Mouse (Mus musculus): ENCODE data around the gene Fgfr3.

The Fgfr3 gene

GRCm38 (mm10) chr5:33721541-33722265 lies at the start of gene Fgfr3:
Gene Fgfr3, plus strand, starts transcription at chr5:33721674.
- peak; percentile 75 for DNase-seq (ENCODE audit: low spot score)

GRCm38 (mm10) chr5:33674439-33674838 lies 47.0 kb upstream of the Fgfr3 start:
- DNase-seq (ENCODE audit: low spot score), result no peak

DNA sequence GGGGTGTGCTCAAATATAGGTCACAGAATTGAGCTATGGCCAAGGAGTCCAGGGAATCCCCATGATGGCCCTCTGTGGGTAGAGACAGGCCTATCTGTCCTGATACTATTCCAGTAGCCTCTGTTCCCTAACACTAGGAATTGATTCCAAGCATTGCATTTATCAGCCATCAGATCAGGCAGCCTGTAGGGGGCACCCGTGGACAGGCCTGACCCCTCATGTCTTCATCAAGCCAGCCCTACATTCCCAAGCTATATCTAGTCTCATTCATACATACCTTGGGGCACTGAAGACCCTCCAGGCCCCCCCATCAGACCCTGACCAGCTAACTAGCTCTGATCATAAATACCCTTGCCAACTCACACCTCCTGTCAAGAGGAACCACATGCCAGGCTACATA lies 45.5 kb upstream of the Fgfr3 start:
- no peak for DNase-seq (ENCODE audit: low spot score)

DNA sequence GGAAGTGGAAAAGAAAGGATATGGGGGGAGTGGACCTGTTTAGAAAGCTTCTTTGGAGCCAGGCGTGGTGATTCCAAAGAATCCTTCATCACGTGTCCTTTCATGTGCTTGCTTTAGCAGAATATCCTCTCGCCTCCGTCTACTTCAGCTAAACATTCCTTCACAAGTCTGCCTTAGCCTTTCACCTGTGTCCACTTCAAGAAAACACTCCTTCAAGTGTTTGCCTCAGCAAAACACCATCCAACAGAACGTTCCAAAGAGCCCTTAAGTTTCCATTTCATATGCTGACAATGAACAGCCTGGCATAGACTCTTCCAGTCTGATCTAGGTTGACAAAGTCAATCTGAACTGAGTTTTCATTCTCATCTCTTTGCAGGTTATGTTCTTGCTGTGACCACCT lies 43.2 kb upstream of the Fgfr3 start:
- no peak for DNase-seq (ENCODE audit: low spot score)

- DNase-seq (ENCODE audit: low spot score), result no peak
Measured at GRCm38 (mm10) chr5:33681044-33681443, 40.4 kb upstream of the Fgfr3 start.

DNA sequence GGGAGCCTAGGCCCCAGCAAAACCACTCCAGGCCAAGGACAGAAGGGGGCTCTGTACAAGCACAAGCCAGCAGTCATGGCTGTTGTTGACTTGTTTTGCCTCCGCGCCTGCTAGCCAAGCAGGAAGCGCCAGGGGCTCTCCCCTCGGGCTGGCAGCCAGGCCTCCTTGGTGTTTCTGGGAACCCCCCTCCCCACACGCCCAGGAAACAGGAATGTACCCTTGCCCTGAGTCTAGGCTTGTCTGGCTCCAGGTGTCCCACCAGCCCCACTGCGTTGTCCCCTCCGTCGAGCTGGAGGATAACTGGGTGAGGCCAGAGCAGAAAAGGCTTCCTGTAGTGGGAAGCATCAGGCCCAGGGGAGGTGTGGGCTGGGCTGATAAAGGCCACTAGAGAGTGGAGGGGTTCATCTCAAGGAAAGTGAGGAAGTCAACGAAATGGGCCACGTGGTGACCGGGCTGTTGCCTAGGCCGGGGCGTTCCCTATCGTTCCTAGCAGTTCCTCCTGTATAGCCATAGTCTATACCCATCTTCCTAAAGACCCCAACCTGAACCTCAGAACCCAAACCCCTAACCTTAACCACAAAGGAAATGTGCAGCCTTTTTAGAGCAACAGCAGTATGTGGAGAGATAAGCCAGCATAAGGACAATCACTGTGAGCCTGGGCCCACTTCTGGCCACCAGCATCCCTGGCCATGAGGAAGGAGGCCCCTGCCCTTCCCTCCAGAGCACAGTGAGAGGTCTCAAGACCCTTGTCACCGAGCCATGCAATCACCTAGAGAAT lies 39.7 kb upstream of the Fgfr3 start:
- DNase-seq (ENCODE audit: low spot score), result no peak

DNA sequence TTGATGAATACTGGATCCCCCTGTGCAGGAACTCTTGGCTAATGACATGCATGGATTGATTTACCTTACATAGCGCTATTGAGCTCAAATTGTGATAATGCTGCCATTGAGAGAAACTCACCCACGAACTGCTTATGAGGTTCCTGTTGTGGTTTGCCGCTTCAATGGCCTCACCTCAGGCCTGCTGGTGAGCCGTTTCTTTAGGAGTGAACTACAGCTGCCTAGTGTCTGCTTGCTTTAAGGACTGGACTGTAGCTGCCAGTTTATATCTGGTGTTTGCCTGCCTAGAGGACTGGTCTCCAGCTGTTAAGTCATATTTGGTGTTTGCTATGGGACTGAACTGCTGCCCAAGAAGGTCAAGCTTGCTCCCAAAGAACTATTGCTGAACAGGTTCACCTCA lies 38.5 kb upstream of the Fgfr3 start:
- no peak for DNase-seq (ENCODE audit: low spot score)

DNA sequence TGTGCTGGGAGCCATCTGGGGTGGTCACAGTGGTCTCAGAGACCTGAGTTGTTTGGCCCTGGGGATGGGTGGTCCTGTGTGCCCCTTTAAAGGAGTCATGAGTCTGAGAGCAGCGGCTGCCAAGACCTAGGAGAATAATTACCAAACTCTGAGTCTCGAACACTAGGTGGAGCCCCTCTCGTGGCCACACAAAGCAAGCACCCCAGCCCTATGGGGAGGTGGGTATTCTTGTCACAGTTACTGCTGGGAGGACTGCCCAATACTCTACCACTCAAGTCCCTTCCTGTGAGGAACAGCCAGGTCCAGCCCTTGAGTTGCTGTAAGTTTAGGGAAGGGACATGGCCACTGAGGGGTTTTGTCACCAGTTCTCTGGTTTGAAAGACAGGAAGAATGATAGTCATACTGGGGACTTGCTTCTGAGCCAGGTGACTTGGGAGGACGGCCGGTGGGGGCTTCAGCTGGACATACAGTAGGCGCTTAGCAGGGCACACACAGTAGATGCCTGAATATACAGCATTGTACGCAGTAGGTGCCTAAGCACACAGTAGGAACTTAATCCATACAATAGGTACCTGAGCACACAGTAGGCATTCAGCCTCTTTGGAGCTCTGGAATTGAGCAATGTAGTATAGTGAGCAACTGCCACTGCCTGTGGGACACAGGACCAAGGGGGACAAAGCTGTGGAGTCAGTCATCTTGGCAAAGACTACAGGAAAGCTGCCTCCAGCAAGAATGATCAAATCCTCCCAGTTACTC lies 37.4 kb upstream of the Fgfr3 start:
- DNase-seq (ENCODE audit: low spot score), result peak; percentile 46

GRCm38 (mm10) chr5:33684932-33685331 lies 36.5 kb upstream of the Fgfr3 start:
- no peak for DNase-seq (ENCODE audit: low spot score)

DNA sequence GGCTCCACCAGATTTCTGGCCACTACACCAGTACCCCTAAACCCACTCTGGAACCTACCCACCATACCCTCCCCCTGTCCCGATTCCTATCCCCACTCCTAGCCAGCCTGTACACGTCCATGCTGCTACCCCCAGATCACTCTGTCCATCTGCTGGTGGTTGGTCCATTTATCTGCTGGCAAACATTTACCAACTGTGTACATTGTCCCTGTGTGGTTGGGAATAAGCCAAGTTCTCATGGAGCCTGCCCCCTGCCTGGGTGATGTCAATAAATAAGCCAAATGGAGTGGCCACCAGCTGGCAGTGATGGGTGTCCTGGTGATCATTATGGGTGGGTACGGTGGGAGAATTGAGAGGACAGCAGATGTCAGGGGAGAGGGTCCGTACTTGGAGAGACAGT lies 34.3 kb upstream of the Fgfr3 start:
- DNase-seq (ENCODE audit: low spot score), result no peak

DNA sequence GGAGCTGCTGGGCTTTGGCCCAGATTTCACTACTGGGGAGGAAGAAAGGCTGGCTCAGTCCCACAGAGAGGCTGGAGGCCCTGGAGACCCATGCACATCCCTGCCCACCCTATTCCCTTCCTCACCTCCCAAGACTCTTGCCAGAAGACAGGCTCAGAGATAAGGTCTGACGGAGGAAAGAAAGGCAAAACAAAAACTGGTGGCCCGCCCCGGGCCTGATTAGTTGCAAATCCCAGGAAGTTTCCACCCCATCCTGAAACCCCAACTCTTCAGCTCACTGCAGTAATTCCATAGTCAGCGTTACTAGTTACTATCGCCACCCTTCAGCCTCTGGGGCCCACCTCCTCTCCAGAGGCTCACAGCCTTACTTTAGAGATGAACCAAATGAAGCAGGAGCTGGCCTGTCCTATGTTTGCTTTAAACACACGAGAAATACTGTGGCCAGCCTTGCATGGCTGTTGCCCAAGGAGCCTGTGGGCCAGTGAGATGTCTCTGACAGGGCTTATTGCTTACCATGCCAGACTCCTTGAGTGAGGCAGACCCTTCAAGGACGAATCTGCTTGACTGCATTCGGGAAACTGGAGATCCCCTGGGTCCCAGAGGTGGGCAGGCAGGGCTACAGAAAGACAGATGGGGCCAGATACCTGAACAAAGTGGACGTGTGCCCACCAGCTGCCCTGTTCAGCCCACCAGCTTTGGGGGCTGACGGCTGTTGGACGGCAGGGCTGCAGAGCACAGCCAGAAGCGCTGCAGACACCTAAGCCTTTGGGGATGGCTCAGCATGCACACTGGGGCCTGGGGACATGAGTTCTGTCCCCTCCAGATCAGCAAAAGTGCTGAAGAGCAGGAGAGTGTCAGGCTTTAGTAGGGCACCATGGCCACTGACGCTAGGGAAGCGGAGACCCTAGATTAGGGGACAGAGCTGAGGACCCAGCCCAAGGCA lies 32.9 kb upstream of the Fgfr3 start:
- DNase-seq (ENCODE audit: low spot score), result no peak

DNA sequence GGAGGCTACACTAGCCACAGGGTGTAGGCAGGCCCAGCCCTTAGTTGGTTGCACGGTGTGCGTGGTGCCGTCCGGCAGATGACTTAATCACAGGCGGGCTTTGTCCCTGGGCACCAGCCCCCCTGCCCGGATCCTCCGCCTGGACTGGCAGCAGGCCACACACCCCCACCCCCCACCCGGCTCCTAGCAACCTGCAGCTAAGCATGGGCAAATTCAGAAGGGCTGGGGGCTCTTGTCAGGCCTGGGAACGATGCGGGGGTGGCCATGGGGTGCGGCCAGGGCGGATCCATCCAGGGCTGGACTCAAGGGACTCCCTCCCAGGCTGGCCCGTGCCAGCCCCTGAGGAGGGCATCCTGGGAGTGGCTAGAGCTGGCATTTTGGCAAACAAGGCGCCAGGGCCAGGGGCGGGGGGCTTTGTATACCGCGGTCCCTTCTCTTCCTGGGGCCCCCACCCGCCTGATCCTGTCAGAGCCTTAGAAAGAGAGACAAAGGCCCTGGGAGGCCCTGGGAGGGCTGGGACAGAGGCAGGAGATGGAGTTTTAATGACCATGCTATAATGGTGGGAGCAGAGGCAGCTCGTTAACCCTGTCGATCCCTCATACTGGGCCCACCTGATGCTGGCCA lies 32.1 kb upstream of the Fgfr3 start:
- no peak for DNase-seq (ENCODE audit: low spot score)

GRCm38 (mm10) chr5:33689852-33690645 lies 31.4 kb upstream of the Fgfr3 start:
- no peak for DNase-seq (ENCODE audit: low spot score)

GRCm38 (mm10) chr5:33692393-33692792 lies 29.1 kb upstream of the Fgfr3 start:
- DNase-seq (ENCODE audit: low spot score), result peak; percentile 50

GRCm38 (mm10) chr5:33694461-33694847 lies 27.0 kb upstream of the Fgfr3 start:
- no peak for DNase-seq (ENCODE audit: low spot score)

DNA sequence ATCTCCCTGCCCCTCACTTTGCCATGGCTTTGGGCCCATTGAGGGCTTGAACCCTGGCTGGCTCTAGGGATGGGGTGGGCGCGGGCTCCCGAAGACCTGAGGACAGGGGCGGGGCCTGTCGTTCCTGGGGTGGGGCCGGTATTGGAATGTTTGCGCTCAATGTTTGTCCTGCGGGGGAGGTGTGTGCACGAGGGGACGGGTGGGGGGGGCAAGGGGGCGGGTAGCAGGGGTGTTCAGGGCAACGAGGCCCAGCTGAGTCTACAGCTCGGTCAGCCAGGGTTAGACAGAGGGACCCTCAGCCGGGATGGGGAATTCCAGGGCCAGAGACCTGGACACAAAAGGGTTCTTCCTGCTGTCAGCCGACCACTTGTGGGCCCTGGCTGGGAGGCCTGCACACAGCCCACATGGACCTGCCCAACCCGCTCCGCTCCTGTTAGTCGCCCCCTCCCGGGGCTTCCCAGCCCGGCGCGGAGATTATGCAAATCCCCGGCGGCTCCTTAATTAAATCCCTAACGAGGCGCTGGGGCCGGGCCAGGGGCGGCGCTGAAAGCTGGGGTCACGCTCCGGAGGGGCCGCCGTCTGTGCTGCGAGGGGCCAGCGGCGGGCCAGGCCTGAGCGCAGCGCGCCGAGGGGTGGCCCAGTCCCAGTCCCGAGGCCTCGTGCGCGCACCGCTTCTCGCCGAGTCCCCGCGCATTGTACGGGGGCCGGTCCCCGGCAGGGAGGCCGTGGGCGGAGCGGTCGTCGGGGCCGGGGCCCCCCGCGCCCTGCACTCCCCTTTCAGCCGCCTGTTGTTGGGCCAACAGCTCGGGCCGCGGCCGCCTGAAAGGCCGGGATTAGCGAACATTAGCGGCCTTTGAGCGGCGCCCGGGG lies 26.4 kb upstream of the Fgfr3 start:
- peak; percentile 48 for DNase-seq (ENCODE audit: low spot score)

GRCm38 (mm10) chr5:33695718-33696121 lies 25.8 kb upstream of the Fgfr3 start:
- DNase-seq (ENCODE audit: low spot score), result no peak

GRCm38 (mm10) chr5:33696430-33696829 lies 25.0 kb upstream of the Fgfr3 start:
- peak; percentile 39 for DNase-seq (ENCODE audit: low spot score)

GRCm38 (mm10) chr5:33697534-33697933 lies 23.9 kb upstream of the Fgfr3 start:
- no peak for DNase-seq (ENCODE audit: low spot score)

Measured in urinary bladder, postnatal 25 days (tissue).